Mouse (Mus musculus) lung, embryonic 16.5 days (tissue): ENCODE measurements around the gene Ush2a. TPM values are rescaled to one million over a fixed set of nuclear protein-coding genes. Genes with fewer than 3 reads are reported as not detected.

Experiments
- ATAC-seq: fragments of 200-750 bp; cut with Nextera tagmentation; 2 replicates; pipeline ENCODE4 v1.8.0; 2017; ENCODE audit warnings: low read depth, mild to moderate bottlenecking, moderate library complexity
- H3K27ac ChIP-seq: fragments of 300-500 bp; sonication (generic); 2 replicates; pipeline ENCODE4 v1.5.1; 2014; ENCODE audit warnings: mild to moderate bottlenecking, control low read depth, low read length
- H3K27me3 ChIP-seq: fragments of 300-500 bp; sonication (generic); 2 replicates; pipeline ENCODE4 v1.6.1; 2014; ENCODE audit warnings: low read depth, low read length, mixed read lengths; ENCODE audit not compliant: control insufficient read depth, insufficient read depth
- H3K36me3 ChIP-seq: fragments of 300-500 bp; sonication (generic); 2 replicates; pipeline ENCODE4 v1.6.1; 2014; ENCODE audit warnings: low read length; ENCODE audit not compliant: control insufficient read depth, insufficient read depth
- H3K4me1 ChIP-seq: fragments of 300-500 bp; sonication (generic); replicated peaks from 2 replicates; pipeline ENCODE4 v1.6.1; 2014; ENCODE audit warnings: low read length, mixed read lengths; ENCODE audit not compliant: control insufficient read depth, insufficient read depth
- H3K4me2 ChIP-seq: fragments of 300-500 bp; sonication (generic); 2 replicates; pipeline ENCODE4 v1.6.1; 2014; ENCODE audit warnings: low read depth, low read length, control low read depth
- H3K4me3 ChIP-seq: fragments of 300-500 bp; sonication (generic); 2 replicates; pipeline ENCODE4 v1.5.1; 2014; ENCODE audit warnings: mild to moderate bottlenecking, low read length, control low read depth
- H3K9ac ChIP-seq: fragments of 300-500 bp; sonication (generic); 2 replicates; pipeline ENCODE4 v1.6.1; 2014; ENCODE audit warnings: low read length, control low read depth
- H3K9me3 ChIP-seq: fragments of 300-500 bp; sonication (generic); 2 replicates; pipeline ENCODE4 v1.6.1; 2016; ENCODE audit warnings: low read length; ENCODE audit not compliant: control insufficient read depth
- WGBS: fragments of 180-500 bp; shearing (Covaris S2); extraction: QIAGEN DNeasy Blood & Tissue Kit; methylation state at CpG from one replicate; pipeline ENCODE4 v1.1.7; 2014; 5-methylcytosine and 5-hydroxymethylcytosine counted together
- polyA plus RNA-seq: library from polyadenylated mRNA; unstranded; fragments of >200 nt; fragmentation: Nextera tagmentation; extraction: Ambion mirVana; gene quantifications from 2 replicates; pipeline ENCODE4 v1.2.1, GENCODE M21; 2015

The Ush2a gene
- polyA plus RNA-seq, 1 experiment from 2014 or later: 0.11 TPM

- ATAC-seq: no peak
- H3K9me3 ChIP-seq: no peaks in the 10 kb centered on the region
- 63% methylated on average over 5 of the region's 5 CpGs for WGBS
- H3K4me3 ChIP-seq: no peak overlapping the region
- H3K36me3 ChIP-seq: no peaks in the 10 kb centered on the region
- H3K27me3 ChIP-seq: no peaks in the 10 kb centered on the region
- H3K27ac ChIP-seq: no peak overlapping the region
- H3K9ac ChIP-seq: no peak overlapping the region
- H3K4me2 ChIP-seq: no peak overlapping the region
- no peaks in the 10 kb centered on the region for H3K4me1 ChIP-seq
Measured at GRCm38 (mm10) chr1:188504958-188505357, 243.1 kb downstream of the Ush2a start.

GRCm38 (mm10) chr1:188518792-188519191 is 257.0 kb downstream of the Ush2a start:
- no peak overlapping the region for H3K27ac ChIP-seq
- no peaks in the 10 kb centered on the region for H3K27me3 ChIP-seq
- no peak overlapping the region for H3K4me2 ChIP-seq
- no peaks in the 10 kb centered on the region for H3K4me1 ChIP-seq
- H3K4me3 ChIP-seq: no peak overlapping the region
- no peaks in the 10 kb centered on the region for H3K36me3 ChIP-seq
- H3K9me3 ChIP-seq: no peaks in the 10 kb centered on the region
- 80% methylated on average over 8 of the region's 8 CpGs for whole genome bisulfite sequencing
- H3K9ac ChIP-seq: no peak overlapping the region
- no peak for ATAC-seq

- 65% methylated on average over 3 of the region's 3 CpGs for WGBS
- H3K4me3 ChIP-seq: no peak overlapping the region
- H3K36me3 ChIP-seq: no peaks in the 10 kb centered on the region
- no peak for ATAC-seq
- no peak overlapping the region for H3K9ac ChIP-seq
- H3K4me1 ChIP-seq: no peaks in the 10 kb centered on the region
- 0 out of 2 replicates have a peak, but pooled peaks cover 3% of the 10 kb centered on the region for H3K9me3 ChIP-seq
- no peak overlapping the region for H3K4me2 ChIP-seq
- no peak overlapping the region for H3K27ac ChIP-seq
- H3K27me3 ChIP-seq: no peaks in the 10 kb centered on the region
Measured at GRCm38 (mm10) chr1:188527451-188527850, 265.6 kb downstream of the Ush2a start.

- H3K9ac ChIP-seq: no peak overlapping the region
- ATAC-seq: no peak
- H3K27ac ChIP-seq: no peak overlapping the region
- no peak overlapping the region for H3K4me3 ChIP-seq
- 91% methylated on average over 6 of the region's 6 CpGs for WGBS
- 0 out of 2 replicates have a peak, but pooled peaks cover 3% of the 10 kb centered on the region for H3K9me3 ChIP-seq
- no peaks in the 10 kb centered on the region for H3K27me3 ChIP-seq
- H3K36me3 ChIP-seq: no peaks in the 10 kb centered on the region
- H3K4me2 ChIP-seq: no peak overlapping the region
- no peaks in the 10 kb centered on the region for H3K4me1 ChIP-seq
Measured at GRCm38 (mm10) chr1:188529606-188530131, 267.8 kb downstream of the Ush2a start.

GRCm38 (mm10) chr1:188537021-188537420 is 275.2 kb downstream of the Ush2a start:
- 52% methylated on average over 1 of the region's 1 CpGs for WGBS
- Histone ChIP-seq H3K4me1 (no peaks in the 10 kb centered on the region), H3K4me2 (no peak overlapping the region), H3K27me3 (no peaks in the 10 kb centered on the region), H3K4me3 (no peak overlapping the region), H3K27ac (no peak overlapping the region), H3K9ac (no peak overlapping the region), H3K36me3 (no peaks in the 10 kb centered on the region), H3K9me3 (no peaks in the 10 kb centered on the region; the same call in 1 of the 2 replicates)
- ATAC-seq: no peak

- no peak for ATAC-seq
- Histone ChIP-seq H3K4me3 (no peak overlapping the region), H3K9me3 (no peaks in the 10 kb centered on the region; the same call in 1 of the 2 replicates), H3K4me2 (no peak overlapping the region), H3K4me1 (no peaks in the 10 kb centered on the region), H3K27me3 (no peaks in the 10 kb centered on the region), H3K27ac (no peak overlapping the region), H3K36me3 (no peaks in the 10 kb centered on the region), H3K9ac (no peak overlapping the region)
- WGBS: 86% methylated on average over 5 of the region's 5 CpGs
Measured at GRCm38 (mm10) chr1:188539621-188540020, 277.8 kb downstream of the Ush2a start.

- Histone ChIP-seq H3K27ac (no peak overlapping the region), H3K4me1 (no peaks in the 10 kb centered on the region), H3K9ac (no peak overlapping the region), H3K27me3 (no peaks in the 10 kb centered on the region), H3K4me2 (no peak overlapping the region), H3K4me3 (no peak overlapping the region), H3K9me3 (no peaks in the 10 kb centered on the region; the same call in 1 of the 2 replicates), H3K36me3 (no peaks in the 10 kb centered on the region)
- no peak for ATAC-seq
- WGBS: 89% methylated on average over 3 of the region's 3 CpGs
Measured at GRCm38 (mm10) chr1:188541492-188541891, 279.7 kb downstream of the Ush2a start.

GRCm38 (mm10) chr1:188543364-188543763 is 281.5 kb downstream of the Ush2a start:
- H3K9me3 ChIP-seq: no peaks in the 10 kb centered on the region; the same call in 1 of the 2 replicates
- H3K27ac ChIP-seq: no peak overlapping the region
- no peak overlapping the region for H3K4me2 ChIP-seq
- H3K4me3 ChIP-seq: no peak overlapping the region
- H3K27me3 ChIP-seq: no peaks in the 10 kb centered on the region
- H3K4me1 ChIP-seq: no peaks in the 10 kb centered on the region
- no peaks in the 10 kb centered on the region for H3K36me3 ChIP-seq
- H3K9ac ChIP-seq: no peak overlapping the region
- 31% methylated on average over 1 of the region's 1 CpGs for WGBS
- no peak for ATAC-seq

- H3K4me3 ChIP-seq: no peak overlapping the region
- H3K36me3 ChIP-seq: no peaks in the 10 kb centered on the region
- WGBS: 59% methylated on average over 13 of the region's 13 CpGs
- H3K27me3 ChIP-seq: no peaks in the 10 kb centered on the region
- H3K9me3 ChIP-seq: no peaks in the 10 kb centered on the region
- no peak overlapping the region for H3K27ac ChIP-seq
- no peak overlapping the region for H3K4me2 ChIP-seq
- no peak overlapping the region for H3K9ac ChIP-seq
- ATAC-seq: no peak
- no peaks in the 10 kb centered on the region for H3K4me1 ChIP-seq
Measured at GRCm38 (mm10) chr1:188549686-188550085, 287.9 kb downstream of the Ush2a start.

GRCm38 (mm10) chr1:188551802-188552201 is 290.0 kb downstream of the Ush2a start:
- 57% methylated on average over 5 of the region's 5 CpGs for WGBS
- Histone ChIP-seq H3K4me2 (no peak overlapping the region), H3K4me1 (no peaks in the 10 kb centered on the region), H3K9me3 (no peaks in the 10 kb centered on the region), H3K27me3 (no peaks in the 10 kb centered on the region), H3K4me3 (no peak overlapping the region), H3K36me3 (no peaks in the 10 kb centered on the region), H3K27ac (no peak overlapping the region), H3K9ac (no peak overlapping the region)
- ATAC-seq: no peak
